Mouse (Mus musculus) thymus, postnatal 25 days (tissue): Measurements from ENCODE around the gene Ankrd6.

Source experiments
- DNase-seq: peaks from one replicate; pipeline ENCODE4 v3.0.0; 2022

Ankrd6 gene

GRCm38 (mm10) chr4:32899051-32899450, 51.6 kb downstream of the Ankrd6 start:
- DNase-seq: no peak

GRCm38 (mm10) chr4:32891341-32891740, 59.3 kb downstream of the Ankrd6 start:
- no peak for DNase-seq

- no peak for DNase-seq
These were observed 59.9 kb downstream of the Ankrd6 start for GRCm38 (mm10) chr4:32890735-32891098.

GRCm38 (mm10) chr4:32889996-32890734, 60.5 kb downstream of the Ankrd6 start:
- no peak for DNase-seq

- no peak for DNase-seq
These were observed 61.4 kb downstream of the Ankrd6 start for GRCm38 (mm10) chr4:32889246-32889645.

- DNase-seq: no peak
These were observed 64.2 kb downstream of the Ankrd6 start for GRCm38 (mm10) chr4:32886479-32886878.

- no peak for DNase-seq
These were observed 66.0 kb downstream of the Ankrd6 start for GRCm38 (mm10) chr4:32884599-32884998.

GRCm38 (mm10) chr4:32881001-32881400, 69.6 kb downstream of the Ankrd6 start:
- DNase-seq: no peak

GRCm38 (mm10) chr4:32874669-32875068, 76.0 kb downstream of the Ankrd6 start:
- DNase-seq: peak; percentile 61

- no peak for DNase-seq
These were observed 78.4 kb downstream of the Ankrd6 start for GRCm38 (mm10) chr4:32872189-32872749.

- DNase-seq: peak; percentile 27
These were observed 81.3 kb downstream of the Ankrd6 start for GRCm38 (mm10) chr4:32869370-32869769.

- peak; percentile 47 for DNase-seq
These were observed 81.8 kb downstream of the Ankrd6 start for GRCm38 (mm10) chr4:32868858-32869257.

GRCm38 (mm10) chr4:32868437-32868836, 82.2 kb downstream of the Ankrd6 start:
- DNase-seq: no peak

GRCm38 (mm10) chr4:32867460-32867859, 83.2 kb downstream of the Ankrd6 start:
- DNase-seq: peak; percentile 24

- DNase-seq: no peak
These were observed 85.8 kb downstream of the Ankrd6 start for GRCm38 (mm10) chr4:32864867-32865242.

GRCm38 (mm10) chr4:32864131-32864866, 86.3 kb downstream of the Ankrd6 start:
- DNase-seq: peak; percentile 66

- peak; percentile 27 for DNase-seq
These were observed 87.1 kb downstream of the Ankrd6 start for GRCm38 (mm10) chr4:32863447-32864130.

- DNase-seq: peak; percentile 27
These were observed 87.7 kb downstream of the Ankrd6 start for GRCm38 (mm10) chr4:32862751-32863446.

- DNase-seq: peak; percentile 82
These were observed 88.5 kb downstream of the Ankrd6 start for GRCm38 (mm10) chr4:32862011-32862750.

- DNase-seq: no peak
These were observed 90.3 kb downstream of the Ankrd6 start for GRCm38 (mm10) chr4:32860184-32860965.

- no peak for DNase-seq
These were observed 95.1 kb downstream of the Ankrd6 start for GRCm38 (mm10) chr4:32855580-32855979.
